Mouse (Mus musculus) heart, adult 18-20 months (tissue): ENCODE results near the gene Olfr1393. TPM values are rescaled to one million over a fixed set of nuclear protein-coding genes. Genes with fewer than 3 reads are reported as not detected.

ENCODE experiments used
- DNase-seq, 2 experiments: peaks; one replicate each; pipeline ENCODE4 v3.0.0; 2021 to 2022; ENCODE audit warnings: mixed read lengths in 1 of 2
- long read RNA-seq, 2 experiments: library from polyadenylated mRNA; stranded (forward); transcript quantifications; one replicate each; pipeline ENCODE4 v2.0.0; 2021
- total RNA-seq, 2 experiments: library from RNA; stranded (reverse); gene quantifications; 2 replicates each; pipeline ENCODE4 v1.2.3; 2021

Olfr1393 gene
- total RNA-seq, result under 1 TPM; 0.41 to 0.69 TPM
- long read RNA-seq, experiment 1, result 0 reads
- long read RNA-seq, experiment 2, result 0 reads

DNA sequence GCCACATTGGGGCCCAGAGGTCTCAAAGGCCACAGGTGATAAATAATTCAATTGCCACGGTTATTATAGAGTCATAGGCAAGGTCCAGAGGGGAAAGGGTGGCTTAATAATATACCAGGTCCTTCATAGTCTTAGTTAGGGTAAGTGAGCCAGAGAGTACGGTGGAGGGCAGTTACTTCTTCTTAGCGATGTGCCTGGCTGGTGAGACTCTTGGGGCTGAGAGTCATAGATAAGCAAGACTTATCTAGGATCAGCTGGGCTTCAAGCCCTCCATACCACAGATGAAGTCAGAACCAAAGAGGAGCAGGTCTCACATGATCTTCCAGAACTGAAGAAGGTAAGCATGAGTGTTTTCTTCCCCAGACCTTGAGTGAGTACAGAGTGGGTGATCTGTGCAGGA, at the start of gene Olfr1393:
TSS of gene Olfr1393 (plus strand) at position 83 of the 400 bp plus-strand sequence.
- DNase-seq, result no peak

- DNase-seq, result no peak
Observed at GRCm38 (mm10) chr11:49232781-49233180, 45.3 kb upstream of the Olfr1393 start.

- peak in 1 of 2 experiments; percentile 27 for DNase-seq
Observed at GRCm38 (mm10) chr11:49235459-49236207, 42.5 kb upstream of the Olfr1393 start.

DNA sequence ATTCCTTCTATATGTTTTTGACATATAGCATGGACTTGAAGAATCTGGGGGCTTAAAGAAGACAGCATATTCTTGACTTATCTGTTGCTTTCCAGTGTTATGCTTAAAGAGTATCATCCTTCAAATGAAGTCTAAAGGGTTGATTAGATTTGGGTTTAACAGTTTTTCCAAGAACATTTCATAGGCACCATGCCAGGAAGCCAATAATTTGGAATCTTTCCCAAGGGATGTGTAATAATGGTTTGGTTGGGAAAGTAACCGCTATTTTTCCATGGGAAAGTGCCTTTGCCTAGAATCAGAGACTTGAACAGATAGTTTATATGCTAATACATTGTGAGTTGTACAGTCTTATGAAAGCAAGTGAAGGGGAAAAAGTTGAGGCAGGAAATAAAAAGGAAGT, 41.2 kb upstream of the Olfr1393 start:
- DNase-seq, result no peak

DNA sequence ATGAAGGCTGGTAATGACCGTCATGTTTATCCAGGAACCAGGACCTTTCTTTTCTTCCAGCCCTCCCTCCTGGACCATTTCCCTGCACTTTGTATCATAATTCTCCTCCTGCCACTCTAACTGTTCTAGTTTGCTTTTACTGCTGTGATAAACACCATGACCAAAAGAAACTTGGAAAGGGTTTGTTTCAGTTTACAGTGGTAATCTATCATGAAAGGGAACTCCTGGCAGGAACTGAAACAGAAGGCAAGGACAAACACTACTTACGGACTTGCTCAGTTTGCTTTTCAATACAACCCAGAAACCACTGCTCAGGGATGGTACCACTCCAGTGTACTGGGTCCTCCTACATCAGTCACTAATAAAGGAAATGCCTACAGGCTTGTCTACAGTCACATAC, 40.6 kb upstream of the Olfr1393 start:
- DNase-seq, result peak in 1 of 2 experiments; percentile 35

DNA sequence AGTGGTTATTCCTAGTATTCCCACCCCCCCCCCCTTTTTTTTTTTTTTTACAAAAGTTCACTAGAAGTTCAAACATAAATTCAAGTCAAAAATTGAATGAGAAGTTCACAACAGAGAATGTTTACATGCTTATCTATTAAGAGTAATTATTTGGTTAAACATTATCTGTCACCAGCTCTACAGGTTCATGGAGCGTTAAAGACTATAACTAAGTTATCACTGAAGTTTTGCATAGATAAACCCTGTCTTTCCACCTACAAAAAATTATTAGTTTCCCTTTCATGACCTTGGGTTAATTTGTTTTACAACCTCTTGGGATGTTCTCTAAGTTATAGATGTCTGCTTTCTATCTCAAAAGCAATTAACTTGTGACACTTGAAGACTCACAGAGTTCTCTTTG, 37.8 kb upstream of the Olfr1393 start:
- DNase-seq, result no peak

DNA sequence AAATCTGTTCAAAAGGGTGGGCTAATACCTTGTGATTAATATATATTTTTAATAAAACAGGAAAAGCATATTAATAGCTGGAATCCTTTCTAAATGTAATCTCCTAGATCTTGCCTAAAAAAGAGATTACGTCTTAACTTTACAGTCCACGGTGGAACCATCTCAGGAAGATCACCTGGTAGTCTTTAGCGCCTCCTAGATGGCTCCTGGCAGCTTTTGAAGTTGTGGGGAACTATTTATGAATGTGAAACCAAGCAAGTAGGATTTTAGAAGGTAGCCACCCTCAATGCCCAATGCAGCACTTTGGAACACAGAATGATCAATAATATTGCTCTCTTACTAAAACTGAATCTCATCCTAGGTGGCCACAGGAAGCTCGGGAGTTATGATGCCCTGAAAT, 37.2 kb upstream of the Olfr1393 start:
- DNase-seq, result no peak

DNA sequence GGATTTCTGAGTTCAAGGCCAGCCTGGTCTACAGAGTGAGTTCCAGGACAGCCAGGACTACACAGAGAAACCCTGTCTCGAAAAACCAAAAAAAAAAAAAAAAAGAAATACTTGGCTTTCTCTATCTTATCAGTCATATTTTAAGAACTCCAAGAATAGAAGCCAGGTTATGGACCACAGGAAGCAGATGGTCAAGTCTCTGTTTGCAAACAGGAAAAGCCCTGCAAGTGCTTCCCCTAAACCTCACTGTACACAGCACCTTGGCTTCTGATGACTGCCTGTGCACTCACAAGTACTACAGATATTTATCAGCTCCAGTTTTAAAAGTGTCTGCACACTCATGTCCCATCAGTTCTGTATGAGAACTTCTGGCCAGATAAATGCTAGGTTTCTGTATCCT, 36.6 kb upstream of the Olfr1393 start:
- peak in 1 of 2 experiments; percentile 29 for DNase-seq

GRCm38 (mm10) chr11:49242944-49243626, 35.0 kb upstream of the Olfr1393 start:
- DNase-seq, result no peak

- peak; percentile 93 to 97 for DNase-seq
Observed at GRCm38 (mm10) chr11:49243727-49244594, 34.1 kb upstream of the Olfr1393 start, which contains the start of gene Mgat1. Mgat1 (plus strand) TSS chr11:49244191.

DNA sequence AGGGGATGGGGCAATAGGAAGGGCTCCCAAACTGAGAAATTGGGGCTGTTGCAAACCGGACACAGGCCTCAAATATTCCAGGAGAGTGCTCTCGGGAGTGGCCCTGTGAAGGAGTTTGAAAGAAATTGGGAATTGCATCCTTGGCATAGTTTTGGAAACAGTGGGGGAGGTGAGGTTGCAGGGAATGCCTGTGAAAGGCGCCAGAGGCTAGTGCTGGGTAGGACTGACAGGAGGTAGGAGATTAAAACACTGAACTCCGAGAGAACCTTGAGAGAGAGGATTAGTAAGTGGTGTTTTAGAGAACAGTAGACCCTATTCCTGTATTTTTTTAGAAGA, 33.5 kb upstream of the Olfr1393 start:
- DNase-seq, result no peak

- peak in 1 of 2 experiments; percentile 52 for DNase-seq
Observed at GRCm38 (mm10) chr11:49245176-49245575, 32.9 kb upstream of the Olfr1393 start.

GRCm38 (mm10) chr11:49245634-49246415, 32.3 kb upstream of the Olfr1393 start:
- DNase-seq, result peak in 1 of 2 experiments; percentile 33

- DNase-seq, result no peak
Observed at GRCm38 (mm10) chr11:49246523-49246922, 31.6 kb upstream of the Olfr1393 start.

GRCm38 (mm10) chr11:49247255-49247654, 30.8 kb upstream of the Olfr1393 start:
- DNase-seq, result no peak

- DNase-seq, result peak; percentile 75 to 87
Observed at GRCm38 (mm10) chr11:49248226-49248973, 29.7 kb upstream of the Olfr1393 start.

GRCm38 (mm10) chr11:49248974-49249700, 29.0 kb upstream of the Olfr1393 start:
- no peak for DNase-seq

- peak in 1 of 2 experiments; percentile 52 for DNase-seq
Observed at GRCm38 (mm10) chr11:49249811-49250421, 28.2 kb upstream of the Olfr1393 start.
